Mouse (Mus musculus) brain, adult 2 months (tissue): ENCODE data around the gene Ppp1r14c.

Source experiments
- DNase-seq: peaks from one replicate; pipeline ENCODE4 v3.0.0; 2011; ENCODE audit warnings: low read depth, low spot score

The Ppp1r14c gene

GRCm38 (mm10) chr10:3366036-3366869 is at the start of gene Ppp1r14c:
Ppp1r14c (plus strand) TSS chr10:3366057.
- DNase-seq = peak; percentile 85

- DNase-seq = no peak
Observed at GRCm38 (mm10) chr10:3321406-3321805, 44.5 kb upstream of the Ppp1r14c start.

- DNase-seq = peak; percentile 43
Observed at GRCm38 (mm10) chr10:3325447-3325846, 40.4 kb upstream of the Ppp1r14c start.

- peak; percentile 88 for DNase-seq
Observed at GRCm38 (mm10) chr10:3332880-3333279, 33.0 kb upstream of the Ppp1r14c start.

GRCm38 (mm10) chr10:3334570-3334969 is 31.3 kb upstream of the Ppp1r14c start:
- no peak for DNase-seq

GRCm38 (mm10) chr10:3336729-3337329 is 29.0 kb upstream of the Ppp1r14c start:
- no peak for DNase-seq

DNA sequence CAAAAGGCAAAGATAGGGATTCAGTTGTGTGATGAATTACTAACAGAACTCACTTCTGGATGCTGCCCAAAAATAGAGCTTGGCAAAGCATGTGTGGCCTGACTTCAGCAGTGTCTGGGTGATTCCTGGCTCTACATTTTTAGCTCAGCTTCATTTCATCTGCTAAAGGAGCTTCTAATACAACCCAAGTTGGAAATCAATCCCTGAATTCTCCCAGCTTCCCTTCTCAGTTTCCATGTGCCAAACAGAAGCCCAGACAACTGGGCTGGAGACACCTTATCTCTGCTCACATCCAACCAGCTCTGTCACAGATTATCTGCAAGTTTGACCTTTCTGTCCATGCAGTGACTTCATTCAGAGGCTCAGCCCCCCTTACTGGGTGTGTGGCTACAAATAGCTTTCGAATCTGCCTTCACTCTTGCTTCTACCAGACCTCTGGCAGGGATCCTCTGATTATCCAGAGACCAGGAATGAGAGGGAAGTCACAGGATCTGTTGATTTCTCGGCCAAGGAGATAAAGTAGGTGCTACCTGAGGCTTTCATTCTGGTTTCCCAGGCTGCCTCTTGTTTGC is 28.4 kb upstream of the Ppp1r14c start:
- peak; percentile 60 for DNase-seq

GRCm38 (mm10) chr10:3345706-3346105 is 20.2 kb upstream of the Ppp1r14c start:
- no peak for DNase-seq

GRCm38 (mm10) chr10:3359531-3359930 is 6.3 kb upstream of the Ppp1r14c start:
- DNase-seq = no peak

- DNase-seq = peak; percentile 51
Observed at GRCm38 (mm10) chr10:3365671-3366035, 204 bp upstream of the Ppp1r14c start.

DNA sequence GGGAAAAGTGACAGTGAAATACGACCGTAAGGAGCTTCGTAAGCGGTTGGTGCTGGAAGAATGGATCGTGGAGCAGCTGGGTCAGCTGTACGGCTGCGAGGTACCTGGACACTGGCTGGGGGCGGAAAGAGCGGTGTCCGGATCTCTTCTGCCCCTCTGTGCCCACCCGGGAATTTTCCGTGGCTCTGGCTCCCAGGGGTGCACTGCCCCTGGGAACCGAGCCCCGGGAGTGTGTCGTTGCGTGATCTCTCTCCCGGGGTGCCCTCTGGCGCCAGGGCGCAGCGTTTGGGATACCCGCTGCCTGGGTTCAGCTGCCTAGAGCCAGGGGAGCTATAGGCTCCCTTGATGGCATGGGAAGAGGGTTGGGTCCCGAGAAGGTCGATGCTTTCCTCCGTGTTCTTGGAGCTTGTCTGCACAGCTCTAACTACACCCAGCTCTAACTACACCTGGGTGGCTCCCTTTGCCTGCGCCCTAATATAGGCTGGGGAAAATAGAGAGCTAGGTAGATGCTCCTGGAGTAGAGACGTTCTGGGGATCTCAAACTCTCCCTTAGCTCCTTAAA is 1.1 kb downstream of the Ppp1r14c start:
- peak; percentile 49 for DNase-seq

GRCm38 (mm10) chr10:3367440-3367839 is 1.6 kb downstream of the Ppp1r14c start:
- peak; percentile 38 for DNase-seq

DNA sequence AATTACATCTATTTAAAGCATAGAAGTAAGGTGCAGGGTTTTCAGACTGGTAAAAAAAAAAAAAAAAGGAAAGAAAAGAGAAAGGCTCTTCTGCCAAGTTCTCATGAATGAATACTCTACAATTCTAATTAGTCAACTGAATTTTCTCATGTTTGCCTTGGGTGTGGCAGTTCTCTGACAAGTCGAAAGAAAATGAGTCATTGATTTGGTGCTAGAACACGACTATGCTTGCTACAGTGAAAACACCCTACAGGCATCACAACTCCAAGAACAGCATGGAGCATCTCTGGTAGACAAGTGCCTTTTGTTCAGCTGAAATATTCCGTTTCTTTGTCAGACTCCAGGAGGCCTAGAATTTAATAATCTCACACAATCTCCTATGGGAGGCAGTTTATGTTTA is 17.3 kb downstream of the Ppp1r14c start:
- peak; percentile 76 for DNase-seq

- no peak for DNase-seq
Observed at GRCm38 (mm10) chr10:3392251-3392650, 26.4 kb downstream of the Ppp1r14c start.

- no peak for DNase-seq
Observed at GRCm38 (mm10) chr10:3393548-3393947, 27.7 kb downstream of the Ppp1r14c start.

- peak; percentile 71 for DNase-seq
Observed at GRCm38 (mm10) chr10:3394193-3394592, 28.3 kb downstream of the Ppp1r14c start.

GRCm38 (mm10) chr10:3394671-3395288 is 28.9 kb downstream of the Ppp1r14c start:
- no peak for DNase-seq

DNA sequence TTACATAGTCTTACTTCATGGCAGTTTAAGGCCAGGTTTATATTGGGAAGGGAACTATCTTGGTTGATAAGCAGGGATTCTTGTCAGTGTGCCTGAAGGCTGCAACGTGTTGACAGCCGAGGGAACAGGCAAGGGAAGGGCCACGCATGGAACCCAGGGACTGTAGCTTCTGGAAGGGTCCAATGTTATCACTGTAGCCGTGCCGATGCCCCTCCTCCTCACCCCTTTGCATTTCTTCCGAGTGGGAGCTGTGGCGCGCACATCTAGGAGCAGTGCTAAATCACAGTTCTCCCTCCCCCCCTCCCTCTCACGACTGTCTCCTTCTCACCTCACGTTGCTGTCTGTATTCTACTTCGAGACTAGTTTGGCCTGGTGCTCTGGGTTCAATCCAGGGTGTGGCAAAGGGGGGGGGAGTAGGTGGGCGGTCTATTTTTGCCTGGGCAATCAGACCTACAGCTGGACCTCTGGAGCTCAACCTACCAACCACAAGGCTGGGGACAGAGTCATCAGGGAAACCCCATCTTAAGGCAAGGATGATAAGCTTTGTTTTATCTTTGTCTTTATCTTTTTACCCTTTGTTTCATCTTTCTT is 29.6 kb downstream of the Ppp1r14c start:
- no peak for DNase-seq

- peak; percentile 30 for DNase-seq
Observed at GRCm38 (mm10) chr10:3396008-3396795, 30.3 kb downstream of the Ppp1r14c start.

- no peak for DNase-seq
Observed at GRCm38 (mm10) chr10:3397406-3397805, 31.5 kb downstream of the Ppp1r14c start.

GRCm38 (mm10) chr10:3398051-3398450 is 32.2 kb downstream of the Ppp1r14c start:
- peak; percentile 65 for DNase-seq
